Mouse (Mus musculus): ENCODE data around the gene Ajm1. TPM values are rescaled to one million over a fixed set of nuclear protein-coding genes. Genes with fewer than 3 reads are reported as not detected.
"Not testable (repeated sequence)": the region's sequence is repeated elsewhere in the genome, so short reads cannot be mapped to it uniquely, and the experiment has no call there.

Gene Ajm1
- polyA plus RNA-seq, 1 experiment from 2014 or later: 0.46 TPM

- Histone ChIP-seq H3K4me3 (ENCODE audit: low read depth, low read length) (no peak overlapping the region), H3K36me3 (ENCODE audit: control insufficient read depth, insufficient read depth, low read length) (peaks cover 22% of the 10 kb centered on the region), H3K4me2 (ENCODE audit: low read depth) (no peak overlapping the region), H3K9ac (ENCODE audit: low read length) (no peak overlapping the region), H3K9me3 (ENCODE audit: control insufficient read depth, low read length) (no peaks in the 10 kb centered on the region), H3K4me1 (ENCODE audit: control insufficient read depth, insufficient read depth, low read length) (no peaks in the 10 kb centered on the region), H3K27me3 (ENCODE audit: control insufficient read depth, insufficient read depth, low read length) (no peaks in the 10 kb centered on the region), H3K27ac (ENCODE audit: low read depth, low read length) (no peak overlapping the region)
- DNase-seq (ENCODE audit: low spot score) (no peak), ATAC-seq (ENCODE audit: insufficient read depth, low FRiP score, low TSS enrichment) (no peak)
- WGBS: 89% methylated on average over 8 of the region's 8 CpGs
These were observed 15.8 kb downstream of the Ajm1 start for GRCm38 (mm10) chr2:25565741-25566140.

DNA sequence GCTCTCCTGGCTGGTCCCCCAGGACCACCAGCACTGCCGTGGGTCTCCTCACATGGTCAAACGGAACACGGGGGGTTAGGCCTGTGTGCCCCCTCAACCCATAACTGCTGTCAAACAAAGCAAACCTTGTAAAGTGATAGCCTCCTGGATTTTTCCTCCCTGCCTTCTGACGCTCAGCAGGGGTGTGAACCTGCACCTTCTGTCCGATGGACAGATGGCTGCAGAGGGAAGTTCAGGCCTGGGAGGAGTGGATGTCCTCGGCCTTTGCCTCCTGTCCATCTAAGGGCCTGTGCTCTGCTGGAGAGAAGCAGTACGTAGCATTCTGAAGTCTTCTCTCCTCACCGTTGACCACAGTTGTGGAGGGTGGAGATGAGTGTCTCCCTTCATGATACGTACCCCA, 19.6 kb downstream of the Ajm1 start:
- no peak overlapping the region for H3K27ac ChIP-seq (ENCODE audit: low read depth, low read length)
- no peak overlapping the region for H3K9ac ChIP-seq (ENCODE audit: low read length)
- no peak overlapping the region for H3K4me3 ChIP-seq (ENCODE audit: low read depth, low read length)
- no peak overlapping the region for H3K4me2 ChIP-seq (ENCODE audit: low read depth)
- DNase-seq (ENCODE audit: low spot score) (no peak), ATAC-seq (ENCODE audit: insufficient read depth, low FRiP score, low TSS enrichment) (no peak)
- H3K27me3 ChIP-seq (ENCODE audit: control insufficient read depth, insufficient read depth, low read length): no peaks in the 10 kb centered on the region
- no peaks in the 10 kb centered on the region for H3K9me3 ChIP-seq (ENCODE audit: control insufficient read depth, low read length)
- WGBS: 83% methylated on average over 9 of the region's 9 CpGs
- peaks cover 10% of the 10 kb centered on the region for H3K4me1 ChIP-seq (ENCODE audit: control insufficient read depth, insufficient read depth, low read length)
- peaks cover 22% of the 10 kb centered on the region for H3K36me3 ChIP-seq (ENCODE audit: control insufficient read depth, insufficient read depth, low read length)

GRCm38 (mm10) chr2:25560551-25560950, 21.0 kb downstream of the Ajm1 start:
- Histone ChIP-seq H3K4me3 (ENCODE audit: low read depth, low read length) (no peak overlapping the region), H3K27me3 (ENCODE audit: control insufficient read depth, insufficient read depth, low read length) (no peaks in the 10 kb centered on the region), H3K4me1 (ENCODE audit: control insufficient read depth, insufficient read depth, low read length) (peaks cover 15% of the 10 kb centered on the region), H3K9ac (ENCODE audit: low read length) (no peak overlapping the region), H3K9me3 (ENCODE audit: control insufficient read depth, low read length) (no peaks in the 10 kb centered on the region), H3K27ac (ENCODE audit: low read depth, low read length) (no peak overlapping the region), H3K36me3 (ENCODE audit: control insufficient read depth, insufficient read depth, low read length) (peaks cover 22% of the 10 kb centered on the region), H3K4me2 (ENCODE audit: low read depth) (no peak overlapping the region)
- 92% methylated on average over 8 of the region's 8 CpGs for WGBS
- no peak for ATAC-seq (ENCODE audit: insufficient read depth, low FRiP score, low TSS enrichment)
- DNase-seq (ENCODE audit: low spot score): no peak

DNA sequence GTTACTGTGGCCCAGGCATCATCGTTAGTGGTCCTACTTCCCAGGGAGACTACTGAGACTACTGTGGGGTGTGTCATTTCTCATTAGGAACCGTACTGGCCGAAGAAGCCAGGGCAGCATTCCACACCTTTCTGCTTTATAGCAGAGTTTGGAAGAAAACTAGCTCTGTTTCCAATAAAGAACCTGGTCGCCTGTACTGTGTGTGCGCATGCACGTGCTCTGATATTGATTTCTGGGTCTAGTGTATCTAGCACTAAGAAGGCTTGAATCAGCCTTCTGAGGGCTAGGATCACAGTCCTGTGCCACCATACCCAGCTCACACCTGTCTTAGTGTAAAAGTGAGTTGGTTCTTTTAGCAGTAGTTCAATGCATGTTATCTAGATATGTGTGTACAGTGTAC, 22.8 kb downstream of the Ajm1 start:
- Histone ChIP-seq H3K9me3 (ENCODE audit: control insufficient read depth, low read length) (no peaks in the 10 kb centered on the region), H3K4me3 (ENCODE audit: low read depth, low read length) (peak overlapping the region; percentile 95), H3K36me3 (ENCODE audit: control insufficient read depth, insufficient read depth, low read length) (peaks cover 17% of the 10 kb centered on the region), H3K4me1 (ENCODE audit: control insufficient read depth, insufficient read depth, low read length) (peaks cover 15% of the 10 kb centered on the region), H3K27me3 (ENCODE audit: control insufficient read depth, insufficient read depth, low read length) (no peaks in the 10 kb centered on the region), H3K9ac (ENCODE audit: low read length) (peak overlapping the region; percentile 94; the same call in 1 of the 2 replicates), H3K27ac (ENCODE audit: low read depth, low read length) (no peak overlapping the region), H3K4me2 (ENCODE audit: low read depth) (peak overlapping the region; percentile 72)
- no peak for DNase-seq (ENCODE audit: low spot score)
- no peak for ATAC-seq (ENCODE audit: insufficient read depth, low FRiP score, low TSS enrichment)
- WGBS: 82% methylated on average over 6 of the region's 6 CpGs

DNA sequence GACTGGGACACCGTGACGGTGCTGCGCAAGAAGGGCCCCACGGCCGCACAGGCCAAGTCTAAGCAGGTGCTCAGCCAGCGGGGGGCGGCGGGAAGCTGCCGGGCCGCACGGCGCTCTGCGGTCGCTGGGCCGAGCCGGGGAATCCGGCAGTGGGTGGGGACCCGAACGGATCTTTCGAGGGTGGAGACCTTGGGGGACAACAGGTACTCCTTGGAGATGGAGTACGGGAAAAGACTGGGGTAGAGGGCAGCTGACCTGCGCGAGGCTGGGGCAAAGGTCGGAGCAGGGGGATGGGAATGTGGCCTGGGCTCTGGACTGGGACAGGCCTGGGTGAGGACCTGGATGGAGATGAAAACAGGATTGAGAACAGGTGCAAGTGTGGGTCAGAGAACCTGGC, 23.6 kb downstream of the Ajm1 start:
- Histone ChIP-seq H3K9me3 (ENCODE audit: control insufficient read depth, low read length) (no peaks in the 10 kb centered on the region), H3K36me3 (ENCODE audit: control insufficient read depth, insufficient read depth, low read length) (peaks cover 11% of the 10 kb centered on the region), H3K27ac (ENCODE audit: low read depth, low read length) (peak overlapping the region; percentile 21; the same call in 1 of the 2 replicates), H3K9ac (ENCODE audit: low read length) (peak overlapping the region; percentile 94), H3K27me3 (ENCODE audit: control insufficient read depth, insufficient read depth, low read length) (no peaks in the 10 kb centered on the region), H3K4me2 (ENCODE audit: low read depth) (peak overlapping the region; percentile 72), H3K4me1 (ENCODE audit: control insufficient read depth, insufficient read depth, low read length) (peaks cover 15% of the 10 kb centered on the region), H3K4me3 (ENCODE audit: low read depth, low read length) (peak overlapping the region; percentile 95)
- WGBS: 0% methylated on average over 24 of the region's 24 CpGs
- DNase-seq (ENCODE audit: low spot score) (no peak), ATAC-seq (ENCODE audit: insufficient read depth, low FRiP score, low TSS enrichment) (peak; percentile 32)

DNA sequence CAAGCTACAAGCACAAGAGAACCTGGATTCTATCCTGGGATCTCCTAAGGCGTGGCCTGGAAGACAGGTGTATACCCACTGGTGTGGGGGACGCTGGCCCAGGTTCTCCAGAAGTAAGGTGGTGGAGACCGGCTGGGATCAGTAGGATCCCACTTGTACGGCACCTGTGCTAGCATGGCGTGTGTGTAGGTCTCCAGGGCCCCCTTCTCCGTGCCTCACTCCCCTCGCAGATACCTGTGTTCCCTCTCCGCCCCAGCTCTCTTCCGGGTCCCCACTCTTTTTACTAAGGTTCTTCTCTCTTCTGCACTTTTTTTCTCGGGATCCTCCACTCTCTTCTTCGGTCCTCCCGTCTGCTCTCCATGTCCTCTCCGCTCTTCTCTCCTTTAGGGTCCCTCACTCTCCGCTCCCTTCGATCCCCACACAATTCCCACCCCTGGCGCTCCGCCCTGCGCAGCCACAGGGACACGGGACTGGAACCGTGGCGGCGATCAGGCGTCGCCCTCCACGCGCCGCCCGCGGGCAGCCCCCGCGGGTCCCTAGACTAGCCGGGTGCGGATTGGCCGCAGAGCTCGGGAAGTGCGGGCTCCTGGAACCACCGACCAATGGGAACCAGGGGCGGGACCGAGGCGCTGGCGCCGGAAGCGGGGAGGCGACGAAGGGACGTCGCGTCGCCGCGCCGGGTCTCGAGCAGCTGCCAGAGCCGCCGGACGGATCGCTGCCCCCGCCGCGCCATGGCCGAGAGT, 24.2 kb downstream of the Ajm1 start, which contains the start of gene Edf1:
Gene Edf1, plus strand, starts transcription at position 627 of the 743 bp plus-strand sequence.
- no peaks in the 10 kb centered on the region for H3K9me3 ChIP-seq (ENCODE audit: control insufficient read depth, low read length)
- peaks cover 15% of the 10 kb centered on the region for H3K4me1 ChIP-seq (ENCODE audit: control insufficient read depth, insufficient read depth, low read length)
- peaks cover 10% of the 10 kb centered on the region for H3K36me3 ChIP-seq (ENCODE audit: control insufficient read depth, insufficient read depth, low read length)
- H3K9ac ChIP-seq (ENCODE audit: low read length): peak within 1 kb of the TSS; percentile 94
- no peaks in the 10 kb centered on the region for H3K27me3 ChIP-seq (ENCODE audit: control insufficient read depth, insufficient read depth, low read length)
- peak within 1 kb of the TSS; percentile 72 for H3K4me2 ChIP-seq (ENCODE audit: low read depth)
- ATAC-seq (ENCODE audit: insufficient read depth, low FRiP score, low TSS enrichment): peak; percentile 98
- H3K27ac ChIP-seq (ENCODE audit: low read depth, low read length): peak within 1 kb of the TSS; percentile 21; the same call in 1 of the 2 replicates
- peak within 1 kb of the TSS; percentile 95 for H3K4me3 ChIP-seq (ENCODE audit: low read depth, low read length)
- WGBS: under 1% methylated on average over 57 of the region's 61 CpGs
- peak; percentile 94 for DNase-seq (ENCODE audit: low spot score)

DNA sequence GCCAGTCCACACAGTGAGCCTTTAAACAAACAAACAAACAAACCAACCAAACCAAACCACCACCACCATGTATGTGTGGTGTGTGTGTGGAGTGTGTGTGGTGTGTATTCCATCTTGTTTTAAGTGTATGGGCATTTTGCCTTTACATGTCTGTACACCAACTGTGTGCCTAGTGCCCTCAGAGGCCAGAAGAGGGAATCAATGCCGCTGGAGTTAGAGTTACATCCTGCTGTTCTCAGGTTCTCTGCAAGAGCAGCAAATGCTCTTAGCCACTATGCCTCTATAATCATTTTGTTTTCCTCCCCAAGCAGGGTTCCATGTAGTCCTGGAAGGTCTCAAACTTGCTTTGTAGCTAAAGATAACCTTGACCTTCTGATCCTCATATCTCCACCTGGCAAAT, 25.3 kb downstream of the Ajm1 start:
- H3K27me3 ChIP-seq (ENCODE audit: control insufficient read depth, insufficient read depth, low read length): no peaks in the 10 kb centered on the region
- H3K9ac ChIP-seq (ENCODE audit: low read length): no peak overlapping the region
- no peaks in the 10 kb centered on the region for H3K9me3 ChIP-seq (ENCODE audit: control insufficient read depth, low read length)
- no peak for ATAC-seq (ENCODE audit: insufficient read depth, low FRiP score, low TSS enrichment)
- DNase-seq (ENCODE audit: low spot score): no peak
- H3K4me3 ChIP-seq (ENCODE audit: low read depth, low read length): no peak overlapping the region
- peaks cover 15% of the 10 kb centered on the region for H3K4me1 ChIP-seq (ENCODE audit: control insufficient read depth, insufficient read depth, low read length)
- 0 out of 2 replicates have a peak, but pooled peaks cover 3% of the 10 kb centered on the region for H3K36me3 ChIP-seq (ENCODE audit: control insufficient read depth, insufficient read depth, low read length)
- H3K27ac ChIP-seq (ENCODE audit: low read depth, low read length): no peak overlapping the region
- H3K4me2 ChIP-seq (ENCODE audit: low read depth): no peak overlapping the region
- WGBS: 70% methylated on average over 1 of the region's 1 CpGs

GRCm38 (mm10) chr2:25555479-25555878, 26.1 kb downstream of the Ajm1 start:
- not testable (repeated sequence) for DNase-seq (ENCODE audit: low spot score); H3K9ac ChIP-seq (ENCODE audit: low read length); H3K9me3 ChIP-seq (ENCODE audit: control insufficient read depth, low read length); H3K27me3 ChIP-seq (ENCODE audit: control insufficient read depth, insufficient read depth, low read length); ATAC-seq (ENCODE audit: insufficient read depth, low FRiP score, low TSS enrichment); H3K36me3 ChIP-seq (ENCODE audit: control insufficient read depth, insufficient read depth, low read length); H3K4me2 ChIP-seq (ENCODE audit: low read depth); H3K4me3 ChIP-seq (ENCODE audit: low read depth, low read length); H3K27ac ChIP-seq (ENCODE audit: low read depth, low read length)
- peaks cover 15% of the 10 kb centered on the region for H3K4me1 ChIP-seq (ENCODE audit: control insufficient read depth, insufficient read depth, low read length)
- 60% methylated on average over 2 of the region's 2 CpGs for WGBS

DNA sequence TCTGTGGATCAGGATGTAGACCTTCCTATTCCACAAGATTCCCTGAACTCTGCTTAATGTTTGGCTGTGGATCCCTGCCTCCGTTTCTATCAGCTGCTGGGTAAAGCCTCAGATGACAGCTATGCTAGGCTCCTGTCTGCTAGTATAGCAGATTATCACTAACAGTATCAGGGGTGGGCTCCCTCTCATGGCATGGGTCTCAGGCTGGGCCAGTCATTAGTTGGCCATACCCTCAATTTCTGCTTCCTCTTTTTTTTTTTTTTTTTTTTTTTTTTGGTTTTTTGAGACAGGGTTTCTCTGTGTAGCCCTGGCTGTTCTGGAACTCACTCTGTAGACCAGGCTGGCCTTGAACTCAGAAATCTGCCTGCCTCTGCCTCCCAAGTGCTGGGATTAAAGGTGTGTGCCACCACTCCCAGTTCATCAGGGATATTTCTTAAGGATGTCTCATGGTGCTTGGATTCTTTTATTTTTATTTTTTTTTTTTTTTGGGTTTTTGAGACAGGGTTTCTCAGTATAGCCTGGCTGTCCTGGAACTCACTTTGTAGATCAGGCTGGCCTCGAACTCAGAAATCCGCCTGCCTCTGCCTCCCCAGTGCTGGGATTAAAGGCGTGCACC, 28.3 kb downstream of the Ajm1 start:
- not testable (repeated sequence) for H3K9ac ChIP-seq (ENCODE audit: low read length); H3K4me1 ChIP-seq (ENCODE audit: control insufficient read depth, insufficient read depth, low read length); H3K27ac ChIP-seq (ENCODE audit: low read depth, low read length); H3K4me3 ChIP-seq (ENCODE audit: low read depth, low read length); ATAC-seq (ENCODE audit: insufficient read depth, low FRiP score, low TSS enrichment); DNase-seq (ENCODE audit: low spot score); H3K4me2 ChIP-seq (ENCODE audit: low read depth); H3K27me3 ChIP-seq (ENCODE audit: control insufficient read depth, insufficient read depth, low read length); H3K36me3 ChIP-seq (ENCODE audit: control insufficient read depth, insufficient read depth, low read length); H3K9me3 ChIP-seq (ENCODE audit: control insufficient read depth, low read length)
- WGBS: 88% methylated on average over 4 of the region's 4 CpGs
